Mouse (Mus musculus) G1E (cell line): ENCODE measurements around the gene Syn3.

Source experiments
- CTCF ChIP-seq: IDR thresholded peaks from 2 replicates; pipeline ENCODE4 v1.5.1; 2012; ENCODE audit warnings: low read depth, low read length, inconsistent platforms, mixed read lengths
- GATA1 ChIP-seq: IDR thresholded peaks from 2 replicates; pipeline ENCODE4 v1.6.1; 2012; ENCODE audit warnings: borderline replicate concordance, low read length, inconsistent platforms, mixed read lengths
- POLR2AphosphoS5 ChIP-seq: IDR thresholded peaks from 2 replicates; pipeline ENCODE4 v1.6.1; 2012; ENCODE audit warnings: low read depth, low read length, inconsistent platforms; ENCODE audit not compliant: insufficient replicate concordance
- TAL1 ChIP-seq: conservative IDR thresholded peaks from 2 replicates; pipeline ENCODE4 v1.6.1; 2012; ENCODE audit warnings: low read depth, low read length, inconsistent platforms, mixed read lengths

GRCm38 (mm10) chr10:86216836-86217235 is 281.9 kb downstream of the Syn3 start:
- no peak for TF ChIP-seq CTCF
- TF ChIP-seq GATA1 = no peak
- TF ChIP-seq POLR2AphosphoS5 = no peak
- TF ChIP-seq TAL1 = no peak
